Mouse (Mus musculus): ENCODE data around the gene Cpne9. TPM values are rescaled to one million over a fixed set of nuclear protein-coding genes. Genes with fewer than 3 reads are reported as not detected.

Gene Cpne9
- polyA plus RNA-seq (2012), result 0.33 and 0.51 TPM in 2 replicates

GRCm38 (mm10) chr6:113282101-113282802 is at the start of gene Cpne9:
Gene Cpne9, plus strand, starts transcription at chr6:113282307.
- no peak for TF ChIP-seq GATA1 (IDR thresholded peaks at IDR 0.05; ENCODE audit: low read length)

- no peak for TF ChIP-seq GATA1 (IDR thresholded peaks at IDR 0.05; ENCODE audit: low read length)
These were observed 47.0 kb upstream of the Cpne9 start for GRCm38 (mm10) chr6:113235141-113235540.

GRCm38 (mm10) chr6:113237542-113238270 is 44.4 kb upstream of the Cpne9 start, which contains the start of gene Mtmr14:
Gene Mtmr14, plus strand, starts transcription at chr6:113237843.
- TF ChIP-seq GATA1 (IDR thresholded peaks at IDR 0.05; ENCODE audit: low read length), result no peak

GRCm38 (mm10) chr6:113238442-113238841 is 43.7 kb upstream of the Cpne9 start:
- TF ChIP-seq GATA1 (IDR thresholded peaks at IDR 0.05; ENCODE audit: low read length), result no peak

- no peak for TF ChIP-seq GATA1 (IDR thresholded peaks at IDR 0.05; ENCODE audit: low read length)
These were observed 39.4 kb upstream of the Cpne9 start for GRCm38 (mm10) chr6:113242753-113243152.

GRCm38 (mm10) chr6:113245585-113245984 is 36.5 kb upstream of the Cpne9 start:
- no peak for TF ChIP-seq GATA1 (IDR thresholded peaks at IDR 0.05; ENCODE audit: low read length)

- no peak for TF ChIP-seq GATA1 (IDR thresholded peaks at IDR 0.05; ENCODE audit: low read length)
These were observed 31.3 kb upstream of the Cpne9 start for GRCm38 (mm10) chr6:113250786-113251185.

- TF ChIP-seq GATA1 (IDR thresholded peaks at IDR 0.05; ENCODE audit: low read length), result no peak
These were observed 30.2 kb upstream of the Cpne9 start for GRCm38 (mm10) chr6:113251921-113252320.

- TF ChIP-seq GATA1 (IDR thresholded peaks at IDR 0.05; ENCODE audit: low read length), result no peak
These were observed 27.2 kb upstream of the Cpne9 start for GRCm38 (mm10) chr6:113254899-113255298.

GRCm38 (mm10) chr6:113261174-113261858 is 20.8 kb upstream of the Cpne9 start:
- no peak for TF ChIP-seq GATA1 (IDR thresholded peaks at IDR 0.05; ENCODE audit: low read length)

GRCm38 (mm10) chr6:113263531-113263930 is 18.6 kb upstream of the Cpne9 start:
- TF ChIP-seq GATA1 (IDR thresholded peaks at IDR 0.05; ENCODE audit: low read length), result no peak

GRCm38 (mm10) chr6:113264429-113264828 is 17.7 kb upstream of the Cpne9 start:
- no peak for TF ChIP-seq GATA1 (IDR thresholded peaks at IDR 0.05; ENCODE audit: low read length)

- TF ChIP-seq GATA1 (IDR thresholded peaks at IDR 0.05; ENCODE audit: low read length), result no peak
These were observed 15.0 kb upstream of the Cpne9 start for GRCm38 (mm10) chr6:113266996-113267655.

GRCm38 (mm10) chr6:113267988-113268387 is 14.1 kb upstream of the Cpne9 start:
- no peak for TF ChIP-seq GATA1 (IDR thresholded peaks at IDR 0.05; ENCODE audit: low read length)

- no peak for TF ChIP-seq GATA1 (IDR thresholded peaks at IDR 0.05; ENCODE audit: low read length)
These were observed 9.7 kb upstream of the Cpne9 start for GRCm38 (mm10) chr6:113272365-113272764.

GRCm38 (mm10) chr6:113276846-113277245 is 5.3 kb upstream of the Cpne9 start:
- TF ChIP-seq GATA1 (IDR thresholded peaks at IDR 0.05; ENCODE audit: low read length), result no peak
